Mouse (Mus musculus): ENCODE data around the gene Nbeal2. TPM values are rescaled to one million over a fixed set of nuclear protein-coding genes. Genes with fewer than 3 reads are reported as not detected.
A peak's percentile ranks its signal among the peaks of the same experiment; 100 is the strongest.

The Nbeal2 gene
- total and polyA plus RNA-seq, 3 experiments: 9.3 to 17.2 TPM; not detected in 1

DNA sequence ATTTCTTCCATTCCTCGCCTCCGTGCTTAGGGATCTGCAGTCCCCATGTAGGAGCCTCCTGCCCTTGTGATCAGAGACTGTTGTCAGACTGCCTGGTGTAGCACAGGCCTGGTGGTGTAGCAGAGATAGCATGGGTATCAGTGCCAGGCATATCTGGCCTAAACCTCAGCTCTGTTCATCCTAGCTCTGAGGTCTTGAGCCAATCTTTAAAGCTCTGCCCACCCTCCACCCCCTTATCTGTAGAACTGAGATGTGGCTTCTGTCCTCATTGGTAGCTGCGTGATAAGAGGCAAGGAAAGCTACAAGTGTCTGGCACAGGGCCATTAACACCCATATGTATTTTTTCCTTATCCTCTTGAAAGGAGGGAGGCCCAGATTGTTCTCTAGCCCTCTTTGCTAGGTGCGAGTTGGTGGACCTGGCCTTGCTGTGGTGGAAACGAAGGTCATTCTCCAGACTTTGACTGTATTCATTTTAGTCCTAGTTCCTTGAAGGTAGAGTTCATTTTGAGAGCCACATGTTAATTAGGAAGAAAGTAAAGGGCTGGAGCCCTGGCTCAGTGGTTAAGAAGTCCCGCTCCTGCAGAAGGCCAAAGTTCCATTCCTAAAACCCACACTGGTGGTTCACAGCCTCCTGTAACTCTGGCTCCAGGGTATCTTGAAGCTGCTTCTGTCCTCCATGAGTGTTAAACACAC is 14.8 kb upstream of the Nbeal2 start (continued):
- no peak for TF ChIP-seq CHD2 (IDR thresholded peaks at IDR 0.05; ENCODE audit: low read length)
- no peak for TF ChIP-seq MYC (IDR thresholded peaks at IDR 0.05; ENCODE audit: low read depth, low read length)
- 0 out of 2 replicates have a peak, but pooled peaks have one; percentile 50 for TF ChIP-seq POLR2AphosphoS2 (IDR thresholded peaks at IDR 0.05; ENCODE audit: low read length)
- TF ChIP-seq TCF12 (IDR thresholded peaks at IDR 0.05; ENCODE audit: low read depth, low read length): peak; percentile 98
- TF ChIP-seq KAT2A (conservative IDR thresholded peaks at IDR 0.05; ENCODE audit: low read depth, low read length): peak; percentile 34; the same call in 1 of the 2 replicates
- TF ChIP-seq SIN3A (IDR thresholded peaks at IDR 0.05; ENCODE audit: low read length): peak; percentile 93
- no peak for TF ChIP-seq UBTF (IDR thresholded peaks at IDR 0.05; ENCODE audit: borderline replicate concordance, insufficient read depth, low read depth, low read length)
- TF ChIP-seq TBP (IDR thresholded peaks at IDR 0.05; ENCODE audit: low read depth, low read length): no peak
- TF ChIP-seq ZNF384 (IDR thresholded peaks at IDR 0.05; ENCODE audit: low read depth, low read length): peak; percentile 64
- peak; percentile 95 for TF ChIP-seq ETS1 (IDR thresholded peaks at IDR 0.05; ENCODE audit: low read depth, low read length)
- no peak for TF ChIP-seq CHD1 (IDR thresholded peaks at IDR 0.05; ENCODE audit: low read depth, low read length)
- TF ChIP-seq ZC3H11A (IDR thresholded peaks at IDR 0.05; ENCODE audit: low read depth, low read length): no peak
- peak; percentile 60; the same call in 1 of the 2 replicates for TF ChIP-seq MEF2A (IDR thresholded peaks at IDR 0.05; ENCODE audit: extremely low read depth, insufficient replicate concordance, low read depth, low read length, poor library complexity, severe bottlenecking)
- no peak for TF ChIP-seq SMC3 (IDR thresholded peaks at IDR 0.05; ENCODE audit: low read depth, low read length)
- peak; percentile 53; the same call in 1 of the 2 replicates for TF ChIP-seq MYB (IDR thresholded peaks at IDR 0.05; ENCODE audit: low read depth, low read length)
- peak; percentile 66; the same call in 1 of the 2 replicates for TF ChIP-seq JUND (IDR thresholded peaks at IDR 0.05; ENCODE audit: low read depth, low read length)
- TF ChIP-seq POLR2AphosphoS5 (IDR thresholded peaks at IDR 0.05; ENCODE audit: borderline replicate concordance, low read depth, low read length): no peak
- peak; percentile 92 for TF ChIP-seq MXI1 (IDR thresholded peaks at IDR 0.05; ENCODE audit: low read depth, low read length)
- TF ChIP-seq E2F4 (IDR thresholded peaks at IDR 0.05; ENCODE audit: borderline replicate concordance, low read depth, low read length): no peak
- no peak; the same call in 1 of the 2 replicates for TF ChIP-seq ZKSCAN1 (IDR thresholded peaks at IDR 0.05; ENCODE audit: low read depth, low read length)
- no peak for TF ChIP-seq CTCF (IDR thresholded peaks at IDR 0.05 in 2 of 3, conservative IDR thresholded peaks at IDR 0.05 in 1 of 3; ENCODE audit: control insufficient read depth in 1 of 3, insufficient read depth in 1 of 3, low read depth in 2 of 3, low read length in 3 of 3, poor library complexity in 1 of 3, severe bottlenecking in 1 of 3)
- TF ChIP-seq NELFE (IDR thresholded peaks at IDR 0.05; ENCODE audit: low read depth, low read length): no peak
- 0 out of 2 replicates have a peak, but pooled peaks have one; percentile 27 for TF ChIP-seq USF1 (IDR thresholded peaks at IDR 0.05; ENCODE audit: low read depth, low read length)
